Mouse (Mus musculus): Measurements from ENCODE around the gene Defb22.

The Defb22 gene

GRCm38 (mm10) chr2:152439833-152440232, 50.1 kb downstream of the Defb22 start:
- no peak for DNase-seq (ENCODE audit: low read depth)

- no peak for DNase-seq (ENCODE audit: low read depth)
Measured at GRCm38 (mm10) chr2:152438963-152439362, 51.0 kb downstream of the Defb22 start.

- DNase-seq (ENCODE audit: low read depth) = peak; percentile 74
Measured at GRCm38 (mm10) chr2:152436983-152437860, 52.7 kb downstream of the Defb22 start.

GRCm38 (mm10) chr2:152436405-152436901, 53.5 kb downstream of the Defb22 start:
- no peak for DNase-seq (ENCODE audit: low read depth)

Data from c-Kit-positive CD71-negative TER-119-negative erythroid progenitor cells, embryonic 14.5 days (primary cell).